16 mouse cellular contexts compared by ENCODE assay signal in the genomic region with DNA sequence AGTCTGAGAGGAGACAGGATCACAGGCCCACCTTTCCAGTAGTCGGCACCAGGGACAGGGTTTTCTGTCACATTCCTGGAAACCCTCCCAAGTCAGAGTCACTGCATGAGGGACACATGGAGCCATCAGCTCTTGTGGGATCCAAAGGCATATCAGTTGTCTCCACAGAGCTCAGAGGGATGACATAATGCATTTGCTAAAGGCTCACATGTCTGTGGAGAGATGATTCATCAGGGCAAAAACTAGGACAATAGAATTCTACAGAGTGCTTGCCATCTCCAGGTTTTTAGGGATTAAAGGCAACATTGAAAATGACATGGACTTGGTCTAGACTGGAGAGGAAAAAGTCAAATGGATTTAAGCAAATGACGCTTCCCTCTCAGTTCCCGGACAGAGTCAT.
A peak's percentile ranks its signal among the peaks of the same experiment; 100 is the strongest.
DNase-seq lines count a peak whose midpoint lies in the region.
"Had no signal": no experiment of that assay in that cellular context is flagged by ENCODE, and none has a peak within 500 bp of the region (broad histone marks: within the 10 kb centered on the region; RNA-seq: fewer than 3 reads in every experiment).

No protein-coding gene starts in this region.

- DNase-seq in adrenal gland, adult 2 months: peak; percentile 3
- DNase-seq in adrenal gland, adult 18-20 months (ENCODE audit: low spot score in 2 of 2): no peak
- DNase-seq in right cerebral cortex, adult 18-20 months: peak; percentile 2
- no peak for DNase-seq in right cerebral cortex, postnatal 25 days
- peak; percentile 39 for DNase-seq in brain, adult 2 months (ENCODE audit: low read depth, low spot score)
- no peak for DNase-seq in urinary bladder, postnatal 4 days (ENCODE audit: low spot score in 2 of 2)
- DNase-seq in urinary bladder, postnatal 10 days (ENCODE audit: low spot score): no peak
- DNase-seq: adrenal gland, postnatal 25 days; cerebellum, adult 11 months; cerebellum, adult 2 months; cerebellum, adult 9-11 months; cerebellum, postnatal 25 days; gastrocnemius, adult 2 months; gastrocnemius, postnatal 14 days; heart, adult 11 months; kidney, adult 11 months had no signal

Comparison
In these comparisons a context has a peak if more than half of its experiments do, and no peak if none do; other contexts are left out.
1. DNase-seq: peak in adrenal gland, adult 2 months (single experiment), right cerebral cortex, adult 18-20 months (single experiment) and brain, adult 2 months (single experiment); none in adrenal gland, adult 18-20 months (0 of 2), right cerebral cortex, postnatal 25 days (single experiment), urinary bladder, postnatal 4 days (0 of 2) and urinary bladder, postnatal 10 days (single experiment).